Mouse (Mus musculus) embryonic stem cell, embryonic (primary cell): ENCODE measurements at regions not wholly inside any gene's neighbourhood (a gene's known extent, or its start where the extent isn't known, plus 50 kb on each side); places are given as distances from the start of the nearest gene placed in this dataset.

Source experiments
- CTCF ChIA-PET, 4 experiments: fragments of 300-600 bp in 2 of 4; fragments of 350-600 bp in 2 of 4; sonication (Branson Sonifier 250); formaldehyde crosslinking; loops; one replicate each; lab custom pipeline; 2022; ENCODE audit warnings: inconsistent platforms in 2 of 4; lab: Charles Lee
- POLR2A ChIA-PET, 4 experiments: fragments of 300-600 bp in 2 of 4; fragments of 350-600 bp in 2 of 4; sonication (Branson Sonifier 250); formaldehyde crosslinking; loops; one replicate each; lab custom pipeline; 2022; ENCODE audit warnings: antibody characterized with exemption in 4 of 4, inconsistent platforms in 1 of 4; lab: Charles Lee

DNA sequence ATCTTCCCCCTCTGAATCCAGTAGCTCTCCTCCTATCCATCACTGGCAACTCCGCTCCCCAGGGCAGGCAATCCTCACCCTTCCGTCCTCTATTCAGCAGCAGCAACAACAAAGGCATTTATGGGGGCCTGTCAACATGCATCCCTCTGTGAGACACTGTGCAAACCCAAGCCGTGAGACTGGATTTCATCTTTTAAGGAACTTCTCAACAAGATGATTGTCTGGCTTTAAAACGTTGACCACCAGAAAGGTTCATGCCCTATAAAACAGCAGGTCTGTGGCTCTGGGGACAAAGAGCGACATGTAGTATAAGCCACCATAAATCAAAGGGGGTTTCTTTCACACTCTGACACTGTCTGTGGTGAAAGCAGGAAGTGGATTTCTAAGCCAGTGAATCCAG is 171.4 kb downstream of the Sox4 start:
- CTCF ChIA-PET, result no interaction called here
- POLR2A ChIA-PET, result no interaction called here

DNA sequence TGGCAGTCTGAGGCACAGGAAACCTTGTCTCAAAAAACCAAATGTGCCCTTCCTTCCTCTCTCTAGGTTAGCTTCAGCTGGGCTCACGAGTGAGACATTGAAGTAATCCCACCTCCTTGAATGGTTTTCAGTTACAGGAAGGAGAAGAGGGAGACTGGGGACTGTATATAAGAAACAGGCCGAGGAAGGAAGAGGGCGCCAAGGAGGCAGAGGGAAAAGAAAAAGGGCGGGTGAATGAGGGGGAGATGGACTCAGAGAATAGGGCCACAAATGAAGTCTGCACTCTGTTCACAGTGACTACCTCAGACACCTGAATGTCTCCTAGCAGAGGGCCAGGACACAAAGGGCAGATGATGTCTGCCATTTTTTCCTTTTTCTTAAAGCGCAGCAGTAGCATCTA is 171.9 kb downstream of the Sox4 start:
- POLR2A ChIA-PET, result interaction anchor here in 1 of 4 experiments (1.7 kb wide), 1 partner anchor 9 kb away, joined by 4 read pairs; no protein-coding TSS in a partner anchor
- CTCF ChIA-PET, result no interaction called here

DNA sequence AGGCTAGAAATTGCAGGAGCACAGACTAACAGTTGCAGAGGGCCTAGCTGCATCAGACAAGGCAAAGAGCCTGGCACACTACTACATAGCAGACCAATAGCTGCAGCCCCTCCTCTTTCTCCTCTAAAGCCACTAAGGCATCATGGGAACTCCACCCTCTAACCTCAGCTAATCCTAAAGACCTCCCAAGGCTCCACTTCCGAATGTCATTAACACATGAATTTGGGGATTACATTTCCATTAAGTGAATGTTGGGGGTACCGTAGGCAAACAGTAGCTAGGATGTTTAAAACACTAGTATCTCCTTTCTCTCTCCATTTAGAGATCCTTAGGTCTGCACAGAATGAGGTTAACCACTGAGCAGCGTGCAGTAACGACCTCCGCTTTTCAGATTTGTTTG is 173.1 kb downstream of the Sox4 start:
- POLR2A ChIA-PET, result interaction anchor here in 3 of 4 experiments (0.5 to 2.0 kb wide), 10 partner anchors 9 to 173 kb away, joined by 3 to 5 read pairs (median 4); partner anchors contain the start of gene Sox4 (in 1 of the 3)
- CTCF ChIA-PET, result interaction anchor here in 1 of 4 experiments (0.6 kb wide), 1 partner anchor 90 kb away, joined by 6 read pairs; no protein-coding TSS in a partner anchor

DNA sequence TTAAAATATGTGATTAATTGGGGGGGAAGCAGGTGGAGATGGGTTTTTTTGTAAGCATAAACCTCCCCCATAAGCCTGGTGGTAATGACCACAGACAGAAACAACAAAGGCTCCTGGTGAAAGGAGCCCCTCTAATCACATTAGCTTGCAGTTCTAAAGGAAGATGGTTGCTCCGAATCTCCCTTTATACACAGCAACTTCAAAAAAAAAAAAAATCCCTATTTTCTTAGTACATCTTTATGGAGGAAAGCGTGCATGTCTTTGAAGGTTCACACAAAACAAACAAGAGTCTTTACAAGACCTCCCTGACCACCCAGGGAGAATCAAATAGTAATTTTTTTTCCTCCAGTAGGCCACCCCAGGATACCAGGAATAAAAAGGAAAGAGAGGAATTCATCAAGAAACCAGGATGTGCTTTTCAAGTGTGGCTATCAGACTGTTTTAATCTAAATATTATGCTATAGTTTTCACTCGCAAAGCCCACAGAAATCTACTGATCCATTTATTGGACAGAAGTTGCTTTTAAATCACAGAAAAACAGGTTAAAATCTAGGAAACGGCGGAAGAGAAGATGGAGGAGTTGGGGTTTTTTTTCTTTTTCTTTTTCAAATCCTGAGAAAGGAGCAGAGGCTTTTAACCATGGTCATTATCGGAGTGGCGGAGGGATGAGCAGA is 178.2 kb downstream of the Sox4 start:
- ChIA-PET POLR2A (interaction anchor here in 2 of 4 experiments (0.6 to 1.4 kb wide), 6 partner anchors 12 to 137 kb away, joined by 3 to 5 read pairs (median 4); no protein-coding TSS in a partner anchor), CTCF (interaction anchor here in 1 of 4 experiments (0.5 to 0.6 kb wide), 2 partner anchors 24 to 1497 kb away, joined by 3 read pairs; no protein-coding TSS in a partner anchor)

DNA sequence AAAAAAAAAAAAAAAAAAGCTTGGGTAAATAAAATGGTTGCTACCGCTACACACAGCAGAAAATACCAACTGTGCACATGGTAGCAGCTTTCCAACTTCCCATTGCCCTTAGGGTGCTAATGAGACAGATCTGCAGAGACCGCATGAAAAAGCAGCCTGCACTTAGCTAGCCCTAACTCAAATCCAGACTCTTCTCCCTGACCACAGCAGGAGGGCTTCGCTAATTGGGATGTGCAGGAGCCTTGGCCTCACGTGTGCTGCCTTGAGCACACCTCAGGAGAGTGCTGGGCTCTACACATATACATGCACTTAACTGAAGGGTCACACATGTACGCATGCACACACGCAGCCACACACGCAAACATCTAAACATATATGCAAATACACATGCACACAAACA is 178.9 kb downstream of the Sox4 start:
- POLR2A ChIA-PET, result interaction anchor here in 2 of 4 experiments (0.6 to 1.4 kb wide), 6 partner anchors 11 to 138 kb away, joined by 3 to 5 read pairs (median 4); no protein-coding TSS in a partner anchor
- CTCF ChIA-PET, result interaction anchor here in 1 of 4 experiments (0.5 to 0.6 kb wide), 2 partner anchors 25 to 1498 kb away, joined by 3 read pairs; no protein-coding TSS in a partner anchor

DNA sequence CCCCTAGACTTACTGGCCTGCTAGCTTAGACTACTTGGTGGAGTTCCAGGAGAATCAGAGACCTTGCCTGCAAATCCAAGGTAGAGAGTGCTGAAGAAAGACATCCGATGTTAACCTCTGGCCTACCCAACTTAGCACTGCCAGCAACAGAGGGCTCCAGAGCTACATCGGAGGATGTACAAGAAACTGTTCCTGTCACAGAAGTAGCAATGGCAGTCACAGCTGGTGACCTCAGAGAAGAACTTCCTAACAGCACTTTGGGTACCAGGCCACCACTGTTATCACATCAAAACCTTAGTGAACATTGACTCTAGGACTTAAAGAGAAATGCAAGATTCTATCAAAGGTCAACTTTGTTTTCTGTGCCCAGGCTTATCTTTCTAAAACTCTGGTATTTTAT is 180.0 kb downstream of the Sox4 start:
- ChIA-PET POLR2A (no interaction called here), CTCF (no interaction called here)

DNA sequence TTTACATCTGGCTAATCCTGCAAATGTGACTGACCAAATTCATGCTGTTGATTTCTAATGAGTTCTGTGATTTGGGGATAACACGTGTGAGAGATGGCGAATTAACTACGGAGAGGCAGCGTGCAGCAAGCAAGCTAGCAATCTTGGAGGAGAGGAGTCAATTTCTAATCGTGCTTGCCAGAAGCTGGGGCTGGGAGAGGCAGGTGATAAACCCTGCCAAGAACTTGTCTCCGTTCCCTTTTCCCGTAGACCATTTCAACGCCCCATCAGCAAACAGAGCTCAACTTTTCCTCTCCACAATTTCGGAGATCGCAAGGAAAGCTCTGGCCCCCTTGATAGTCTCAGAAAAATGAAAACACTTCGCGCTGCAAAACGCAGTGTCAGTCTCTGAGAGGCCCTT is 183.0 kb downstream of the Sox4 start:
- ChIA-PET CTCF (interaction anchor here in 1 of 4 experiments (0.7 kb wide), 1 partner anchor 188 kb away, joined by 3 read pairs; no protein-coding TSS in a partner anchor), POLR2A (interaction anchor here in 2 of 4 experiments (0.6 to 1.2 kb wide), 3 partner anchors 29 to 210 kb away, joined by 3 to 4 read pairs (median 4); no protein-coding TSS in a partner anchor)

DNA sequence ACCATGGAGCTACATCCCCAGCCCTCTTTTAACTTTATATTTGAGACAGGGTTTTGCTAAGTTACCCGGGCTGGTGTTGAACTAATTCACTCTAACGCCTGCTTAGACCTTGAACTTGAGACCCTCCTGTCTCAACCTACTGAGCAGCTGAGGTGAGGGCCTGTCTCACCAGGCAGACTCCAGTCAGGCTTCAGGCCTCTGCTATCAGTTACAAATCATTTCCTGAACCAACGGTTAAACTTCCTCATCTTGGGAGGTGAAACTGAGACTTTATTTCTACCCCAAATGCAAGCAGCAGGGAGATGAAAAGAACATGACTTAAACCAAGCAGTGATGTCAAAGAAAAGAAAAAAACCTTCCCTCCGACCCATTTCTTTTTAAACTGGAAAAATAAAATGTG is 183.5 kb downstream of the Sox4 start:
- CTCF ChIA-PET, result no interaction called here
- POLR2A ChIA-PET, result interaction anchor here in 2 of 4 experiments (1.1 to 1.2 kb wide), 3 partner anchors 18 to 38 kb away, joined by 3 to 4 read pairs (median 3); no protein-coding TSS in a partner anchor

DNA sequence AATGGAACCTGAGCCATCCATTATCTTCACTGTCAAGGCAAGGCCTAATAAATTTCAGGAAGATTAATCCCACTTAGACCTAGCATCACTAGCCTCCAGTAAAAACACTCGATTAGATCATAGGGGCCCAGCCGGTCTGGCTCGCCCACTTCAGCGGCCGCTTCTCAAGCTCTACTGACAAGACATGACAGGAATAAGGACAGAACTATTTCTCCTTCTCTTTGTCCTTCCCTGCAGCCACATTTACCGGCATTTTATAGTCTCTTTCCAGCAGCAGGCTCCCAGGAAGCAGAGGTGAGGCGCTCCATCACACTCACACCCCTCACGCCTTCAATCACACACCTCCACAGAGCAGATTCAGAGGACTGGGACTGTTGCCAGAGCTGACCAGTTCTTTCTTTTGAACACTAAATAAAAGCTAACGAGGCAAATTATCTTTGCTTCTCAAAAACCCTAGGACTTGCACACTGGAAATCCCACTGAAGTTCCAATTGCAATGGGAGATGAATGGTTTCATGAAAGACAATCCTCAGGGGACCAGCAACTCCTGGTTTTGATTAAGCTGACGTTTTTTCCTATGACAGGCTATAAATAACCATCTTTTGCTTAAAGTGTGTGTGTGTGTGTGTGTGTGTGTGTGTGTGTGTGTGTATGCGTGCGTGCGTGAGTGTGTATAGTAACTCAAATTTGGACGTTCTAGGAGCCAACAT is 184.6 kb downstream of the Sox4 start:
- ChIA-PET POLR2A (interaction anchor here in 3 of 4 experiments (0.7 to 1.2 kb wide), 3 partner anchors 17 to 970 kb away, joined by 3 read pairs; no protein-coding TSS in a partner anchor), CTCF (no interaction called here)

DNA sequence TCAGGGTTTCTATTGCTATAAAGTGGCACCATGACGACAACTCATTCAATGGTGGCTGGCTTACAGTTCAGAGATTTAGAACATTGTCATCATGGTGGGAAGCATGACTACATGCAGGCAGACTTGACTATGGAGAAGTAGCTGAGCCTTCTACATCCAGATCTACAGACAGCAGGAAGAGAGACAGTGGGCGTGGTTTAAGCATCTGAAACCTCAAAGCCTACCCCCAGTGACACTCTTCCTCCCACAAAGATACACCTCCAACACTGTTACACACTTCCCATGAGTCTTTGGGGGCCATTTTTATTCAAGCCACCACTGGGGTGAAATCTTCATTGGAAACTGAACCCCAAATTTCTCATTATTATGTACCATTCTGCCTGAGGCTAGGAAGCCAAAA is 191.0 kb downstream of the Sox4 start:
- ChIA-PET POLR2A (interaction anchor here in 1 of 4 experiments (1.1 kb wide), 1 partner anchor 16 kb away, joined by 4 read pairs; no protein-coding TSS in a partner anchor), CTCF (interaction anchor here in 1 of 4 experiments (0.6 kb wide), 1 partner anchor 29 kb away, joined by 5 read pairs; no protein-coding TSS in a partner anchor)

DNA sequence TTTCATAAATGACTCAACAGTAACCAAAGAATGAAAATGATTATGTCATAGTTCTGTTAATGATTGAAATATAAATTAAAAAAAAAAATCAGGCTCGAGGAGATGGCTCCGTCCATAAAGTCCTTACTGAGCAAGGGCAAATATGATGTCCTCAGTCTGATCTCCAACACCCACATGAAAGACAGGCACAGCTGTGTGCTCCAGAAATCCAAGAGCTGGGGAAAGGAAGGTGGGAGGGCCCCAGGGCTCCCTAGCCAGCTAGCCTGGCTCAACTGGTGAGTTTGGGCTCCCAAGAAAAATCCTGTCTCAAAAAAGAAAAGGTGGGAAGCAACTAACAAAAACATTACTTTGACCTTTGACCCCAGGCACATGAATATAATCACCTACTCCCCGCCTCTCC is 194.5 kb downstream of the Sox4 start:
- POLR2A ChIA-PET, result interaction anchor here in 1 of 4 experiments (0.9 kb wide), 1 partner anchor 205 kb away, joined by 3 read pairs; no protein-coding TSS in a partner anchor
- CTCF ChIA-PET, result interaction anchor here in 1 of 4 experiments (0.7 kb wide), 1 partner anchor 44 kb away, joined by 3 read pairs; no protein-coding TSS in a partner anchor

DNA sequence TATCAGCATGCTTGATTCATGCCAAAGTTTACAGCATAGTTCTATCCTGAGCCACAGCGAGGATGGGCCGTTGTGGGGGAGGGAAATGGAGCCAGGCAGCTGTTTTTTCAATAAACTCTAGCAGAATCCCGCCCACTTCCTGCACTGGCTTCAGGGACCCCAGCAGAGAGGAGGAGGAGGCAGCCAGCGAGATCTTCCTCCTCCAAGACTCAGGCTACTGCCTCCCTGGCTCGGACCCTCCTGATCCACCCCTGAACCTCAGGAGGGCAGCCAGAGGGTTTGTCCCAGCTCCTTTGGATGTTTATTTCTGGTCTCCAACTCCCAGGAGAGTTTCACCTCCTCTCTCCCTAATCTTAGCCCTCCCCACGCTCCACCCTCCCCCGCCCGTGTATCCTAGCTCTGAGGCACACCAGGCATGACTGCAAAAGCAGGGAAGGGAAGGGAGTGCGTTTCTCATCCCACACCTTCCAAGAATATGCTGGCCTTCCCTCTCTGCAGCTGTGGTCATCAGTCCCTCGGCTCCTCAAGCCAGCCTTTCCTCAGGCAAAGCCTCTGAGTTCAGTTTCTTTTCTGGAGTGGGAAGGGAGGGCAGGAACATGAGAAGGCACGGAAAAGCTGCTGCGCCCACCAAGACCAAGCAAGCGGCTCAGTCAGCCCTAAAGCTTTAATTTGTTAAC is 195.5 kb downstream of the Sox4 start:
- ChIA-PET POLR2A (interaction anchor here in 2 of 4 experiments (0.5 to 0.7 kb wide), 5 partner anchors 54 to 972 kb away, joined by 3 to 8 read pairs (median 3); no protein-coding TSS in a partner anchor), CTCF (interaction anchor here in 1 of 4 experiments (0.6 kb wide), 1 partner anchor 214 kb away, joined by 3 read pairs; no protein-coding TSS in a partner anchor)

DNA sequence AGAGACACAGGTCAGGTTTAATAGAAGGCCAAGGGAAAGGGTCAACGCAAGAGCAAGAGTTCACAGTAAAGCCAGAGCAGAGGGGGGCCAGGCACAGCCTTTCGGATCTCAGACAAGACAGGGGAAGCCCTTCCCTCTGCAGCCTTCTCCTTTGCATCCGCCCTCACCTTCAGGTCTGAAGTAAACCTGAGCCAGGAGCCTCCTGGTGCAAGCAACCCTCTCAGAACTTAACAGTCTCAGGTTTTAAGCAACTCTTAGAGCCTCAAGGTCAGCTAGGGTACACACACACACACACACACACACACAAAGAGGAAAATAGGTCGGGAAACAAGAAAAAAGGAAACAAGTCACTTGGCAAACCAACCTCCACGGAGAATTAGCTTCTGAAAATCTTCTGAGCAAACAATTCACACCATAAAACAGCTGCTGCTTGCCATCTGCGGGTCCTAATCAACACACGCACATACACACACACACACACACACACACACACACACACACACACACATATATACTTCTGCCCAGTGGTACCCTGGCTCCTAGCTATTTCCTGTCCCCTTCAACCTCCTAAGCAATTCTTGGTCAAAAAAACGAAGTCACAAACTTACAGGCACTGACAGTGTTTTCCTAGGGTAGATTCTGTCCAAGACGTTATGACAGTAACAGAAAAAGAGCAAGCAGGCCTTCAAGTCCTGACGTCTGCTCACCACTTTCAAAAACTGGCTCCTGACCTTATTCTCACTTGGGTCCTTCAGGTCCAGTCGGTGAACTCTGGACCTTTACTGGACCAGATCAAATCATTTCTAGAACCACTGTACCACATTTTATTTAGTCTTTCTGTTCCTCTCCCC is 196.4 kb downstream of the Sox4 start:
- POLR2A ChIA-PET, result interaction anchor here in 1 of 4 experiments (0.5 to 0.7 kb wide), 3 partner anchors 15 to 973 kb away, joined by 3 to 6 read pairs (median 3); no protein-coding TSS in a partner anchor
- CTCF ChIA-PET, result interaction anchor here in 1 of 4 experiments (0.6 kb wide), 1 partner anchor 215 kb away, joined by 3 read pairs; no protein-coding TSS in a partner anchor

DNA sequence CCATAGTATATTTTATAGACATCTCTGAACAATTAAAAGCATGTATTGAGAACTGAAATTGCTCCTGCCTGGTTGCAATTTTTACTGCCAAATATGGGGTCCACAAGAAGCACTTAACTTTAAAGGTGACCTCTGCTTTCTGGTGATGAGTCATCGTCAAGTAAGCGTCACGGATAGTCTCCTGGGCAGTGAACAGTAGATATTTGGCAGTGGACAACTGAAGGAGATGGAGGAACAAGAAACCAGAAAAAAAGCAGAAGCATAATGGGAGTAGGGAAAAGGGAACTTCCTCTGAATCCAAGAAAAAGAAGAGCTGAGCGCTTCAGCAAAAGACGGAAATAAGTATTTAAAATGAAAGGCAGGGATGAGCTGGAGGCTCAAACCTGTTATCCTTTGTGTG is 199.3 kb downstream of the Sox4 start:
- CTCF ChIA-PET, result no interaction called here
- POLR2A ChIA-PET, result interaction anchor here in 1 of 4 experiments (1.2 kb wide), 1 partner anchor 32 kb away, joined by 3 read pairs; no protein-coding TSS in a partner anchor

DNA sequence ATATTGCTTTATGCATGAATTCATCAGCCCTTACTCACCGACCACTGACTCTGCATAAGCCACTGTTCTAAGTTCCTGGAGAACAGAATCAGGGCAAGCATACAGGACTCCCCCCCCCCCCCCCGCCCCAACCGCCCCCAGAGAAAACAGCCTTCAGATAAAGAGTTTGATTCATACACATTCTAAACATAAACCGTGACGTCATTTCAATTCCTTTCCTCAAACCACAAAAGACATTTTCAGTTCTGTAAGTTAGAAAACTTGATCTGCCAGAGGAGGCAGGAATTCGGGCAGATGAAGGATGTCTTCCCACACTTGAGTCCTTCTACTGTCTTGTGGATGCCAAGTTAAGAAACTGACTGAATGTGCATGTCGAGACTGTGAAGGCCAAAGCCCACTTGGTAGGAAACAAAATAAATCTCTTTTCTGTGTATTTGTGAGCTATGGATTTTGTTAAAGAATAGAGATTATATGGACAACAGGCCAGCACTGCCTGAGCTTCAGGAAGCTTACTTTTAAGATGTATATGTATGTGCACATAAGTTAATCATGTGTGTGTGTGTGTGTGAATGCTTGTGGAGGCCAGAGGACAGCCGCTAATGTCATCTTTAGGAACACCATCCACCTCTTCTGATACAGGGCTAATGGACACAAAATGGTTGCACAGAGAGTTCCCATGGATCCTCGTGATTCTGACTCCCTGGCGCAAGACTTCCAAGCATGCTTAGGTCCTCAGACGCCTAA is 202.4 kb downstream of the Sox4 start:
- ChIA-PET CTCF (no interaction called here), POLR2A (no interaction called here)

DNA sequence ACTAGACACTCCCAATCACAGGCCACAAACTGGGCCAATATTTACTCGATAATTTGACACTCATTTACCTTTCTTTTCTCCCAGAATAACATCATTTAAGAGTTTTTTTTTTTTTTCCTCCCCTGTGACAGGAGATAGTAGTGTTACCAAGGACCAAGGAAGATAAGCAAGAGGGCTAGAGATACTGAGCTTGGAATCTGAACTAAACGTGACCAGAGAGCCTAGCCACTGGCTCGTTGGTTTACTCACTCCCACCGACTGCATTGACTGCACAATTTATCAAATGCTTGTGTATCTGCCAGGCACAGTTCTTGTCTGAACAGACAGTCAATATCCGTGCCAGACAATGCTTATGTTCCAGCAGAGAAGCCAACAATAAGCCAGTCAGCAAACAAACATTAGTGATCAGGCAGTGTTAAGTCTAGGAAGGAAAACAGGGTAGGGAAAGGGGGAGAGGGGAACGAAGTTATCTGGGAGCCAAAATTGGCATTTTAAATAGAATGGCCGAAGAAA is 213.3 kb downstream of the Sox4 start:
- ChIA-PET POLR2A (no interaction called here), CTCF (interaction anchor here in 2 of 4 experiments (0.6 to 0.7 kb wide), 3 partner anchors 23 to 984 kb away, joined by 3 to 8 read pairs (median 4); no protein-coding TSS in a partner anchor)
